Mouse (Mus musculus) CD4-positive naive resting alpha-beta T cell, adult 57 days (primary cell): ENCODE results near the gene D330045A20Rik. TPM values are rescaled to one million over a fixed set of nuclear protein-coding genes. Genes with fewer than 3 reads are reported as not detected.

ENCODE experiments used
- total RNA-seq: library from RNA; stranded (reverse); gene quantifications from one replicate; pipeline ENCODE4 v1.2.4, GENCODE M21; 2023

D330045A20Rik gene
- total RNA-seq, result not detected

DNA sequence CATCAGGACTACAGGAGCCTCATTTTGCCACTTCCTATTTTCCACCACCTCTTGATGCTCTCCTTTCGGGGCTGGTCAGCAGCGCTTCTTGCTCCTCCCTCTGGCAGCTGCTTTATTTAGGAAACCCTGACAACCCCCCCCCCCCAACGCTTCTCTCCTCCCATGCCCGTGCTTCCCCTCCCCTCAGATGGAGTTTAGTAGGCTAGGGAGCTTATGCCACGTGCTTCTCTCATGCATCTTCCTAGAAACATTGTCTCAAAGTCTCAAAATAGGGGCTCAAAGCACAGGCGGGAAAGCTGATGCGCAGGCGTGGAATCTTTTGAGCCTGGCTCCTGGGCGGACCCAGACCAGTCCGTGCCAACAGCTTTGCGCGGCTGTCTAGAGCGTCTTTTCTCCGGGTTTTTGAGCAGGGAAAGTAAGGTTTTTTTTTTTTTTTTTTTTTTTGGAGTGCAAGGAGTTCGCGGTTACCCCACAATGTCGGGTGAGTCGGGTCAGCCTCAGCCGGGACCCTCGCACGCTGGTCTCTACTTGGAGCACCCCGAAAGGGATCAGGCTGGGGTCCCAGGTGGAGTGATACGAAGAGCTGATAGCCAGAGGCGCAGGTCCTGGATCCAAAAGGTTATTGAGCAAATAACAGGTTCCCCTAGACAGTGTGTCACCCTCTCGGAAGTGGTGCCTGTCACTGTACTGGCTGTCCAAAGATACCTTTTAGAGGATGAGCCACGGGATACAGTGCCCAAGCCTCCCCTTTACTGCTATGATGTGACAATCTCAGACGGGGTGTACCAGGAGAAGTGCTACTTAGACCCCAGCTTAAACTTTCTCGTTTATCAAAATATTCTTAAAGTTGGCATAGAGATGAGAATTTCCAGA is at the start of gene D330045A20Rik:
Gene D330045A20Rik, plus strand, starts transcription at position 346 of the 873 bp plus-strand sequence.

DNA sequence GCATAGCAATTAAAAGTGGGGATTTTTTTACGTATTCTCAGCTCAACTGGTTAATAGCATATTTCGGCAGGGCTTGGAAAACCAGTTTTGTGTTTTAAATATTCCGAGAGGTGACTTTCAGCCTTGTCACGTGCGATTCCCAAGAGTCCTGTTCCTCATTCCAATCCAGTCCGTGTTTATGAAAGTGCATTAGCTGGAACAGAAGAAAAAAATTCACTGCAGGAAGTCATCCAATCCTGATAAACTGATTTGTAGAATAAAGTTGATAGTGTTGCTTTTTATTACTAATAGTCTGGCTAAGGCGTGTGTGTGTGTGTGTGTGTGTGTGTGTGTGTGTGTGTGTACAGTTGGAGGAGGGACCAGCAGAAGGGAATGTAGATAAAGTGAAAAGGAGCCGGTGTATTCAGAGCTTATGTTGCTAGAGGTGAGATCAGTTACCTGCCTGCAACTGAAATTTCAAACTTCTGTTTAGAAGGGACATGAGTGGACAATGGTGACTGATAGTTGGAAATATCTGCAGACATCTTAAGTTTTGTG is 82.8 kb downstream of the D330045A20Rik start, which contains the start of gene Rnf128:
Gene Rnf128, plus strand, starts transcription at position 392 of the 537 bp plus-strand sequence.

Other genes starting within 250 kb of the D330045A20Rik start
- gene Trap1a, start 146.7 kb upstream of the D330045A20Rik start, total RNA-seq, result not detected
- 0.27 TPM for gene Rnf128, start 82.9 kb downstream of the D330045A20Rik start, total RNA-seq
- 8.8 TPM for gene Tbc1d8b, start 204.6 kb downstream of the D330045A20Rik start, total RNA-seq
- not detected for gene Gm15013, start 234.1 kb downstream of the D330045A20Rik start, total RNA-seq